Mouse (Mus musculus): ENCODE data around the gene Cdc123. TPM values are rescaled to one million over a fixed set of nuclear protein-coding genes. Genes with fewer than 3 reads are reported as not detected.

Cdc123 gene
- 205 and 207 TPM in 2 replicates for polyA plus RNA-seq (2016; fragmentation: Nextera tagmentation; extraction: Ambion mirVana)

DNA sequence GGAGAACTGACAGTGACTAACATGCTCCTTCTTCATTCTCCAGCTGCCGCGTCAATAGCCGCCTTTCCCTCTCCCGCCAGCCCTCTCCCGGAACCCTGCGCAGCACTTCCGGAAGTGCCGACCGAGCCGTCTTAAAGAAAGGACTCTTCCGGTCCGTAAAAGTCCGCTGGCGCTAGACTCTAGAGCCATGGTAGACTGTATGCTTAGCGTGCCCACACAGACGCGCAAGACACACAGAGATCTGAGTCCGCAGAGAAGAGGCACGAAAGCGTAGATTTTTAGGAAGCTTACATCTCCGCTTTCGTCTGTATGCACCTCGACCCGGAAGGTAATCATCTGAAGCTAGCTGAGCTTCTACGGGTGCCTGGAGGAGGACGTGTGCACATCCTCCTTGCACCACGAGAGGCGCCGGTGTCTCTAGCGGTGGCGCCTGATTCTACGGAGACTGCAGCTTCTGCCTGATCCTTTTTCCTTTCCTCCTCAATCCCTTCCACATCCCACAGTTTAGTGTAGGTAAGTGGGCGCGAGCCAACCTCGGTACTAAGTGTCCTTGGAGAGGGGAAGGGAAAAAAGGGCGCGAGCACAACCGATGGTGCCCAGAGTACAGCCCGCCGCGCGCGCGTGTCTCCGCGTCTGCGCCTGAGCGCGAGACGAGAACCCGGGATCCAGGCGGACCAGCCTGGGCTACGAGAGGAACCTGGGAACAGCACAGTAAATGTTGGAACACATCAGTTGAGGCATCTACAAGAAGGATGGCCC lies at the start of gene Cdc123, which contains the start of gene Nudt5:
Gene Cdc123 (minus strand): TSS at position 292 of the 759 bp plus-strand sequence.
Gene Nudt5 (plus strand): TSS at position 147 of the 759 bp plus-strand sequence.
- peak; percentile 94 for ATAC-seq (ENCODE audit: insufficient number of reproducible peaks, low FRiP score)
- Histone ChIP-seq H3K4me3 (peak within 1 kb of the TSS; percentile 82), H3K9ac (peak within 1 kb of the TSS; percentile 75), H3K4me1 (replicated peaks) (peaks cover 14% of the 10 kb centered on the region), H3K27ac (ENCODE audit: poor library complexity, severe bottlenecking) (peak within 1 kb of the TSS; percentile 74), H3K9me3 (replicated peaks) (no peaks in the 10 kb centered on the region), H3K36me3 (peaks cover 33% of the 10 kb centered on the region), H3K4me2 (peak within 1 kb of the TSS; percentile 67), H3K27me3 (replicated peaks) (no peaks in the 10 kb centered on the region)
- under 1% methylated on average over 53 of the region's 53 CpGs for WGBS

DNA sequence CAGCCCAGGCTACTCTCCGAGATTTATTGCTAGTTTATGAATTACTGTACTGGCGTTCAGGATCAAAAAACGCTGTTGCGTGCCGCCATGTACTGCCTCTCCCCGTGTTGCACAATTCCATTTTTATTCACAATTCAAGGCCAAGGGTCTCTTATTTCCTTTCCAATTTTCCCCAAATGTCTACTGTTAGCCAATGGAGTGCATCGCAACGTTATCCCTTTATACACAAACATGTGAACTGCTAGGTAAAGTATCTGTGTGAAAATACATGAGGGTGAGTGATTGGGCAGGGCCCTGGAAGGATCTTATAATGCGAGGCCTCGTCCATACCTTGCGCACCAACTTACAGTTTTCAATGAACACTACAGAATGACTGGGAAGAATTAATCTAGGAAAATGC lies 49.3 kb upstream of the Cdc123 start:
- Histone ChIP-seq H3K36me3 (peaks cover 20% of the 10 kb centered on the region), H3K27ac (ENCODE audit: poor library complexity, severe bottlenecking) (no peak overlapping the region), H3K27me3 (replicated peaks) (no peaks in the 10 kb centered on the region), H3K4me1 (replicated peaks) (peaks cover 4% of the 10 kb centered on the region), H3K4me2 (peak overlapping the region; percentile 75), H3K4me3 (peak overlapping the region; percentile 93), H3K9me3 (replicated peaks) (no peaks in the 10 kb centered on the region), H3K9ac (peak overlapping the region; percentile 96)
- WGBS = 52% methylated on average over 11 of the region's 11 CpGs
- ATAC-seq (ENCODE audit: insufficient number of reproducible peaks, low FRiP score) = no peak

DNA sequence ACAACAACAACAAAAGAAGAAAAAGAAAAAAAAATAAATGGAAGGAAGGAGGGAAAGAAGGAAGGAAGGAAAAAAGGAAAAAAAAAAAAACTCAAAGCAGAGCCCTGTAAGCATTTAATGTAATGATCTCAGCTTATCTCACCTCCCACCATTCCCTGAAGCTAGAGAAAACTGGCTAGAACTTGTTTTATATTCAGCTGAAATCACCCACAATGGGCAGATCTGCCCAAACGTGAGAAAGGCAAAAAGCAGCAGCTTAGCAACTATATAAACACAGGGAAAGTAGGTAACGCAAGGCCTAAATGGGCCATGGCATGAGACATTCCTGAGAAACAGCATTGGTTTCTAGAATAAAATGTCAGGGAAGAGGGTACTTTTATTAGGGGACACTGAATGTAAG lies 44.4 kb upstream of the Cdc123 start:
- 69% methylated on average over 2 of the region's 2 CpGs for WGBS
- no peak overlapping the region for H3K4me2 ChIP-seq
- peaks cover 4% of the 10 kb centered on the region for H3K4me1 ChIP-seq (replicated peaks)
- no peak overlapping the region for H3K4me3 ChIP-seq
- H3K27ac ChIP-seq (ENCODE audit: poor library complexity, severe bottlenecking) = no peak overlapping the region
- no peaks in the 10 kb centered on the region for H3K9me3 ChIP-seq (replicated peaks)
- no peaks in the 10 kb centered on the region for H3K27me3 ChIP-seq (replicated peaks)
- H3K36me3 ChIP-seq = peaks cover 52% of the 10 kb centered on the region
- ATAC-seq (ENCODE audit: insufficient number of reproducible peaks, low FRiP score) = no peak
- H3K9ac ChIP-seq = no peak overlapping the region

DNA sequence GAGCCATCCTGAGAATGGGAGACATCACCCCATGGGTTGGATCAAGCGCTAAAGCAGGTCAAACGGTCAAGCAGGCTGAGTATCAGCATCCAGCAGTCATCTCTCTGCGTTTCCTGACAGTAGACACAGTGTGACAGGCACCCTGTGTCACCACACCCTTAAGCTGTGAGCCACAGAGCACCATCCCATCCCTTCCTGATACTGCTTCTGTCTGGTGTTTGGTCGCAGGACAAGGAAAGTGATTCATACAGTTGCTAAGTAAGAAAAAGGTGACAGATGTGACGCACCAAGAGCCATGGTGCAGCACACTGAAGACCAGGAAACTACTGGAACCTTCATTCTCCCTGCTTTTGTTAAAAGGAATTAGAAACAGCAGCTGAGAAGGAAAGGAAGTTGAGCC lies 43.9 kb upstream of the Cdc123 start:
- H3K27me3 ChIP-seq (replicated peaks) = no peaks in the 10 kb centered on the region
- WGBS = 68% methylated on average over 5 of the region's 5 CpGs
- no peak overlapping the region for H3K27ac ChIP-seq (ENCODE audit: poor library complexity, severe bottlenecking)
- no peak for ATAC-seq (ENCODE audit: insufficient number of reproducible peaks, low FRiP score)
- peaks cover 54% of the 10 kb centered on the region for H3K36me3 ChIP-seq
- no peak overlapping the region for H3K4me2 ChIP-seq
- H3K9me3 ChIP-seq (replicated peaks) = no peaks in the 10 kb centered on the region
- H3K4me1 ChIP-seq (replicated peaks) = no peaks in the 10 kb centered on the region
- H3K9ac ChIP-seq = no peak overlapping the region
- no peak overlapping the region for H3K4me3 ChIP-seq

DNA sequence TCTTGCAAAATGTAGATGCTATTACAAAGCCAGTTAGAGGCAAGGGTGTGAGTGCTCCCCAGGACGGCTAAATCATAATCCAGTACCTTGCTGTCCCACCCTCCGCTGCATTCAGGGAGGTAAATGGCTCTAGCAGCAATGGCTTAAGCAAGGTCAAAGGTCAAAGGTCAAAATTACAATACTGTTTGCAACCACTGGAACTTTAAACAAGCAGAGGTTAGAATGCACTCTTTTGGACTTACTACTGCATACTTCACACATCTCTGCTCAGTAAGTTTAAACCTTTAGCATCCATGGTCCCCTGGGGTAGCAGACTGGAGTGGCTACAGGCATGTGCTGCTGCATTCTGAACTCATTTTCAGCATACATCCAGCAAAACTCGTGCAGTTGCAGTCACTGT lies 32.5 kb upstream of the Cdc123 start:
- no peaks in the 10 kb centered on the region for H3K4me1 ChIP-seq (replicated peaks)
- H3K4me2 ChIP-seq = no peak overlapping the region
- no peaks in the 10 kb centered on the region for H3K27me3 ChIP-seq (replicated peaks)
- H3K4me3 ChIP-seq = no peak overlapping the region
- no peak for ATAC-seq (ENCODE audit: insufficient number of reproducible peaks, low FRiP score)
- 82% methylated on average over 3 of the region's 3 CpGs for WGBS
- peaks cover 65% of the 10 kb centered on the region for H3K36me3 ChIP-seq
- H3K27ac ChIP-seq (ENCODE audit: poor library complexity, severe bottlenecking) = no peak overlapping the region
- no peaks in the 10 kb centered on the region for H3K9me3 ChIP-seq (replicated peaks)
- no peak overlapping the region for H3K9ac ChIP-seq

DNA sequence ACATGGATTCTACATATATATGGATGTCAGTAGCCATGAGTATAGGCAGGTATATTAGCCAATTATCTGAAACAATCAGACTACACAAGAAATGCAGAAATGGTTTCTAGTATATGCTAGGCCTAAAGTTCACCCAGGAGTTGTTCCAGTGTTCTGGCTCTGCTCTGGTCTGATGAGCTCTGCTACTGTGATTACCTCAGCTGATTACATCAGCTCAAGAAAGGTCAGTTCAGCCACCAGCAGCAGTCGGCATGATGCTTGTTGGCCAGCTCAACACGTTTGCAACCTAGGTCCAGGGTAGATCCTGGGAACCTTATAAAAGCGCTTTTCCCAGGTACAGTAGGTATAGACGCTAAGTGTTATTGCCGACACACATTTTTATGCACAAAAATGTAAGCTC lies 24.8 kb upstream of the Cdc123 start:
- no peak for ATAC-seq (ENCODE audit: insufficient number of reproducible peaks, low FRiP score)
- 90% methylated on average over 5 of the region's 5 CpGs for WGBS

DNA sequence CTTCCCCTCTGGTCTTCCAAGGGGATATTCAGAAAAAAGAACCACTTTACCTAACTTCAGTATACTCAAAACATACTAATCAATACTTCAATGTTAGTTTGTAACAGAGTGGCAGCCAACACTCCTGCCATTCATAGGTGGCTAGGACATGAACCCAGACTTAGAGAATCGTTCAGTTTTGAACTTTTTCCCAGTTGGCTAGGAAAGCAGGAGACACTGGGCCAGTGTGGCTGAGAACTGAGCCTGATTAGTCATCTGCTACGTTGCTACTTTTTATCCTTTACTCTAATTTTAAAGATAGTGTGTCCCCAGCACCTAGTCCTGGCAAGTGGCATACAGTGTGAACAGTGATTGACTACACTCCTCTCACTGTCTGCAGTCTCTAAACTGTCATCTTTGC lies 22.7 kb upstream of the Cdc123 start:
- Histone ChIP-seq H3K27ac (ENCODE audit: poor library complexity, severe bottlenecking) (no peak overlapping the region), H3K36me3 (peaks cover 67% of the 10 kb centered on the region), H3K9me3 (replicated peaks) (no peaks in the 10 kb centered on the region), H3K27me3 (replicated peaks) (no peaks in the 10 kb centered on the region), H3K4me3 (no peak overlapping the region), H3K4me1 (replicated peaks) (no peaks in the 10 kb centered on the region), H3K4me2 (no peak overlapping the region), H3K9ac (no peak overlapping the region)
- ATAC-seq (ENCODE audit: insufficient number of reproducible peaks, low FRiP score) = no peak
- WGBS = 83% methylated on average over 2 of the region's 2 CpGs

More for the DNA sequence above, 24.8 kb upstream of the Cdc123 start:
- Histone ChIP-seq H3K9me3 (replicated peaks) (no peaks in the 10 kb centered on the region), H3K4me2 (no peak overlapping the region), H3K4me3 (no peak overlapping the region), H3K36me3 (peaks cover 71% of the 10 kb centered on the region), H3K27me3 (replicated peaks) (no peaks in the 10 kb centered on the region), H3K4me1 (replicated peaks) (no peaks in the 10 kb centered on the region), H3K9ac (no peak overlapping the region), H3K27ac (ENCODE audit: poor library complexity, severe bottlenecking) (no peak overlapping the region)

DNA sequence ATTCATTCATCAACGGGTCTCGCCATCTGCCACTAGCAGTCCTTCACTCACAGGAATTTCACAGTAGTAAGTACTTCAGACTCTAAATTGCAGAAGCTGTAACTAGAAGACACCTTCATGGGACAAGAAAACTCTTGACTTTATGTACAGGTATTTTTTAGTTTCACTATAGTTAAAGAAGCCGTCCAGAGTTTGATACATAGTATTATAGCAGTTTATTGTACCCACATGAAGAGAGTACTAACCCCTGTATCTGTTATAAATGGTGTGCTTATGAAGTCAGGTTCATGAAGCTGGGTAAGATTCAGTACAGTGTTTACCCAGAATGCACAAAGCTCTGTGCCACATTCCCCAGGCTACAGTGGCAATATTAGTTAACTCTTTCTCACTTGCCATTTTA lies 17.9 kb upstream of the Cdc123 start, which contains the start of gene Gm13199:
Gene Gm13199 (minus strand): TSS at position 101 of the 400 bp plus-strand sequence.
- no peaks in the 10 kb centered on the region for H3K9me3 ChIP-seq (replicated peaks)
- H3K27ac ChIP-seq (ENCODE audit: poor library complexity, severe bottlenecking) = no peak within 1 kb of the TSS
- H3K4me3 ChIP-seq = no peak within 1 kb of the TSS
- no peak for ATAC-seq (ENCODE audit: insufficient number of reproducible peaks, low FRiP score)
- H3K27me3 ChIP-seq (replicated peaks) = no peaks in the 10 kb centered on the region
- 93% methylated on average over 3 of the region's 3 CpGs for WGBS
- H3K4me1 ChIP-seq (replicated peaks) = no peaks in the 10 kb centered on the region
- H3K4me2 ChIP-seq = no peak within 1 kb of the TSS
- H3K9ac ChIP-seq = no peak within 1 kb of the TSS
- peaks cover 72% of the 10 kb centered on the region for H3K36me3 ChIP-seq

DNA sequence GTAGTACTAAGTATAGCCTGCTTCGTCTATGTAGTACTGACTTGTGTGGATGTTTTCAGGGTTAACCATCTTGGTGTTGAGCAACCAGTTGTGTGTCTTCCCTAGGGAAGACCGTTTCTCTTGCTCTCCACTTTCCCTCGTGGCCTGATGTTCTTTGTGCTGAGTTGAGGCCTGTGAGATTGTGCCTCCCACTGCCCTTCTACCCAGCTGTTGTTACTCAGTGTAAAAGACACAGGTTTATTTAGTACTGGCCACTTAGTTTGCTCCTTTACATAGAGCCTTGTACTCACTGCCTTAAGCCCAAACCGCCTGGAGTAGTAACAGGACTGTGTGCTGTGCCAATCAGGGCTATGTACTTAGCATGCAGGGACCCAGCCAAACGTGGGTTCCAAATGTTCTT lies 6.9 kb upstream of the Cdc123 start:
- no peak overlapping the region for H3K4me2 ChIP-seq
- H3K36me3 ChIP-seq = peaks cover 35% of the 10 kb centered on the region
- no peaks in the 10 kb centered on the region for H3K27me3 ChIP-seq (replicated peaks)
- H3K4me3 ChIP-seq = no peak overlapping the region
- no peak overlapping the region for H3K27ac ChIP-seq (ENCODE audit: poor library complexity, severe bottlenecking)
- no peak overlapping the region for H3K9ac ChIP-seq
- 85% methylated on average over 5 of the region's 5 CpGs for WGBS
- ATAC-seq (ENCODE audit: insufficient number of reproducible peaks, low FRiP score) = no peak
- peaks cover 1% of the 10 kb centered on the region; the same call in 1 of the 2 replicates for H3K4me1 ChIP-seq (replicated peaks)
- H3K9me3 ChIP-seq (replicated peaks) = no peaks in the 10 kb centered on the region

DNA sequence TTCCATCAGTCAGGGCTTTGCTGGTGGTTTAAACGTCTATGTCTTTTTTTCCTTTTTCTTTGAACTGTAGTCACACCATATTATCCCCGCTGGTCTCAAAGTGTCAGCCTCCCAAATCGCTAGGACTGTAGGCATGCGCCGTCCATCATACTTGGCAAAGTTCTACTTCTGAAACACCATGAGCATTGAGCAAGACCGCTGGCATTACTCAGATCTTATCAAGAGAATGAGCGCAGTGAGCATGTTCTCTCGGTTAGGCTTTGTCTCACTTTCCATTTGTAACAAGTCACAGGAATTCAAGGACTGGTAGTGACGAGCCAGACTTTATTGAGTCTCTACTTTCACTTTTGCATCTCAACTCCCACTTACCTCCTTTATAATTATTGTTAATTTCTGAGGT lies 6.2 kb upstream of the Cdc123 start:
- H3K9ac ChIP-seq = no peak overlapping the region
- peaks cover 9% of the 10 kb centered on the region for H3K4me1 ChIP-seq (replicated peaks)
- no peak for ATAC-seq (ENCODE audit: insufficient number of reproducible peaks, low FRiP score)
- no peak overlapping the region for H3K4me2 ChIP-seq
- H3K27me3 ChIP-seq (replicated peaks) = no peaks in the 10 kb centered on the region
- H3K4me3 ChIP-seq = no peak overlapping the region
- no peaks in the 10 kb centered on the region for H3K9me3 ChIP-seq (replicated peaks)
- no peak overlapping the region for H3K27ac ChIP-seq (ENCODE audit: poor library complexity, severe bottlenecking)
- WGBS = 88% methylated on average over 9 of the region's 9 CpGs
- peaks cover 31% of the 10 kb centered on the region for H3K36me3 ChIP-seq

DNA sequence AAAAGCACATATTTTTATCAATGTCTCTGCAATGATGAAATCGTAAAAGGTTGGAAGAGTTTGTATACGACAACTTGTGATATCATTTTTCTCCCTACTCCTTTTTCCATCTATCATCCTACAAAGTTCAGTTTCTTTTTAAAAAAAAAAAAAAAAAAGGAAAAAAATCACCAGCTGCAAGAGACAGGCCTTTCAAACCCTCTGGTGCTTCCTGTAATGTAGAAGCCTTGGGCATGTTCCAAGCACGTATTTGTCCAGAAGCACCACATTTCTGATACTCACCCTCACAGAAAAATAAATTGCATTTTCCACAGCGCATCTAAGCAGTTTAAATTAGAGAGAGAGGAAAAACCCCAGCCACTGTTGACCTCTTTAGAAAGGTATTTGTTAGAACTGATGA lies 862 bp upstream of the Cdc123 start:
- Histone ChIP-seq H3K27me3 (replicated peaks) (no peaks in the 10 kb centered on the region), H3K9ac (no peak overlapping the region), H3K4me1 (replicated peaks) (peaks cover 14% of the 10 kb centered on the region), H3K36me3 (peaks cover 28% of the 10 kb centered on the region), H3K9me3 (replicated peaks) (no peaks in the 10 kb centered on the region), H3K4me2 (peak overlapping the region; percentile 67), H3K27ac (ENCODE audit: poor library complexity, severe bottlenecking) (no peak overlapping the region), H3K4me3 (peak overlapping the region; percentile 82)
- WGBS = 25% methylated on average over 4 of the region's 4 CpGs
- no peak for ATAC-seq (ENCODE audit: insufficient number of reproducible peaks, low FRiP score)

Measured in heart, embryonic 12.5 days (tissue).